Mouse (Mus musculus): ENCODE measurements around the gene Meiob.
A peak's percentile ranks its signal among the peaks of the same experiment; 100 is the strongest.

Meiob gene

DNA sequence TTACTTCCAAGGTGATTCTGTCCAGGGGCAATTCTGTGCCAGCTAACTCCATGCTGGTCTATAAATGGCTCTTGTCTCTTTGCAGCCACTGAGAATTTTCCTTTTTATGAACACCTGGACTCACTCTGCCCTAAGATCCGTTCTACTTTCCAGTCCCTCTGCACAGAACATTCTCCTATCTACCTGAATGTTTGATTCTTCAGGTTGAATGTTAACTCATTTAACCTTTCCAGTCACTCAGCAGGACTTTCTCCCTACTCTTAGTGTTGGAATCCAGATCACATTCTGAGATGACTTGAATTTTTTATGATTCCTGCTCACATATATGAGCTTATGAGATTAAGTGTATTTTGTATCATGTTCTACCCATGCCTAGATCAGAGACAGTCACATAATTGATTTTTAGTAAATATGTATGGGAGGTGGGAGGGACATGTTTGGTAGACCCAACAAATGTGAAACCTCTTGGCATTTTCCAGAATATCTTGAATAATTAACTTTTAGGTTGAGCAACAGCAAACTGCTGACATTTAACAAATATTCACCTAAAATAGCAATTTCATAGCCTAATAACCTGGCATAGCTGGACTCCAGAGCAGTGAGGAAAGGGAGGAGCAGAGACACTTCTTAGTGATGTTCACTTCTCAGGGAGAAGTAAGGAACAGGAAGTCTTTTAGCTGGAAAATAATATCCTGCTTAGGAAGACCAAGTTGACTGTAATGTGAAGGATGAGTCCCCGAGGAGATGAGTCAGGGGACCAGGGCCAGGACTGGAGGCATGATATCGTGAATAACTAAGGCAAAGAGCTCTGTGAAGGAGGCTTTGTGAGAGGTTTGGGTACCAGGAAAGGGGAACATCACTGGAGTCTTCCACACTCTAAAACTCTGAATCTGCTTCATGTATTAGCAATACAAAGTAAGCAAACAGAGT lies 17.5 kb downstream of the Meiob start:
- DNase-seq (ENCODE audit: low read depth) = no peak

- DNase-seq (ENCODE audit: low read depth) = no peak
Measured at GRCm38 (mm10) chr17:24839842-24840241, 35.8 kb downstream of the Meiob start, which contains the start of gene Hagh. Hagh (plus strand) TSS chr17:24840143.

- DNase-seq (ENCODE audit: low read depth) = no peak
Measured at GRCm38 (mm10) chr17:24840341-24840740, 36.3 kb downstream of the Meiob start.

- no peak for DNase-seq (ENCODE audit: low read depth)
Measured at GRCm38 (mm10) chr17:24841133-24841532, 37.0 kb downstream of the Meiob start.

- no peak for DNase-seq (ENCODE audit: low read depth)
Measured at GRCm38 (mm10) chr17:24842631-24843030, 38.5 kb downstream of the Meiob start.

- DNase-seq (ENCODE audit: low read depth) = no peak
Measured at GRCm38 (mm10) chr17:24844525-24844924, 40.4 kb downstream of the Meiob start.

- DNase-seq (ENCODE audit: low read depth) = no peak
Measured at GRCm38 (mm10) chr17:24847386-24847785, 43.3 kb downstream of the Meiob start.

GRCm38 (mm10) chr17:24848600-24849031 lies 44.5 kb downstream of the Meiob start:
- DNase-seq (ENCODE audit: low read depth) = peak; percentile 67

DNA sequence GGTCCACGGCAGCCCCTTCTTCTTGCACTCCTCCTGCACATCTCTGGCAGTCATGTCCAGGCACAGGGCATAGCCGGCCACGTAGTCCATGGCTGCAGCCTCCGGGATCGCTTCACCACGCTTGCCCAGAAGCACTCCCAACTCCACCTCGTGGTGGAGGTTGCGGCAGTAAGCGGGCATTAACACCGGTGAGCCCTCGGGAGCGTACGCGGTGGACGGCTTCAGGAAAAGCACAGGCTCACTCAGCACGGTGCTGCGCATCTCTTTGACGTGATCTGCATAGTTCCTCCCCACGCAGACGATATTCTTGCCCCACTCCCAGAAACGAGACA lies 45.6 kb downstream of the Meiob start:
- no peak for DNase-seq (ENCODE audit: low read depth)

- peak; percentile 97 for DNase-seq (ENCODE audit: low read depth)
Measured at GRCm38 (mm10) chr17:24850065-24850772, 46.1 kb downstream of the Meiob start, which contains the start of gene Fahd1. Fahd1 (minus strand) TSS chr17:24850364.

GRCm38 (mm10) chr17:24850773-24851127 lies 46.7 kb downstream of the Meiob start:
- no peak for DNase-seq (ENCODE audit: low read depth)

- DNase-seq (ENCODE audit: low read depth) = no peak
Measured at GRCm38 (mm10) chr17:24851381-24852125, 47.5 kb downstream of the Meiob start.

- no peak for DNase-seq (ENCODE audit: low read depth)
Measured at GRCm38 (mm10) chr17:24855838-24856464, 51.9 kb downstream of the Meiob start.

DNA sequence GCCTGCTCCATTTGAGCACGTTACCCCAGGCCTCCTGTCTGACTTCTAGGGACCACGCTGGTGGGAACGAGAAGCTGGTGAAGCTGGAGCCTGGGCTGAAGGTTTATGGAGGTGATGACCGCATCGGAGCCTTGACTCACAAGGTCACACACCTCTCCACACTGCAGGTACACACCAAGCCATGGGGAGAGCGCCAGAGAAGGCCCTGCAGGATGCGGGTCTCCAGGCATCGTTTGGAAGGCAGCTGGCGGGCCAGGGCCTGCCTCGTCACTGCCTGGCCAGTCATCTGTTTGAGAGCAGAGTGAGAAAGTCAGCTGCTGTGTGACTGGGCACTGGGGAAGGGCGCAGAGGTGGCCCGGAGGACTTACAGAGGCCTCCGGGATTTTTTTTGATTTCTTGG lies 52.5 kb downstream of the Meiob start:
- DNase-seq (ENCODE audit: low read depth) = no peak

DNA sequence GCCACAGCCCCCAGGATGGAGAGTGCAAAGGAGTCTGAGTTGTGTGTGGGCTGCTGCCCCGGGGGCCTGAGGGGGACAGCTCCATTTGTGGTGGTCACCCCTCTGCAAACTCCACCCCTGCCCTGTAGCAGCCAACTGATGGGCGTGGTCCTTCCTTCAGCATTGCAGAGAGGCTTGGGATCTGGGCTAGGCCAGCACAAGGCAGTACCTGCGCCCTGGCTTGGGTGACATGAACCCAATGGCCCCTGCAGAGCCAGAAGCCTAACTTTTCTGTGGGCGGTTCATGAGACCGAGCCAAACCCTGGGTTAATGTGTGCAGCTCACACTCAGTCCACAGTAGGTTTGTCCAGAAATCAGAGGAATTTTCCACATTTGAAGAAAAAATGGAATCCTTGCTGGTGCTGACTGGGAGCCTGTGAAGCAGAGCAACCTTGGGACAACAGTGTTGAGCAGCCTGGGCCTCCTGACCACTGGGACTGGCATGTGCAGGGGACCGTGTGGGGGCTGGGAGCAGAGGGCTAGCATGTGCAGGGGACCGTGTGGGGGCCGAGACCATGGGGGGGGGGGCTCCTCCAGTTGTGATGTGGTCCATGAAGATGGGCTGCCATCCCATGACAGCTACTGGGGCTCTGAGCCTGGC lies 53.9 kb downstream of the Meiob start:
- DNase-seq (ENCODE audit: low read depth) = no peak

- DNase-seq (ENCODE audit: low read depth) = peak; percentile 87
Measured at GRCm38 (mm10) chr17:24858967-24859366, 54.9 kb downstream of the Meiob start.

GRCm38 (mm10) chr17:24860076-24860475 lies 56.0 kb downstream of the Meiob start:
- no peak for DNase-seq (ENCODE audit: low read depth)

GRCm38 (mm10) chr17:24861785-24862184 lies 57.7 kb downstream of the Meiob start:
- no peak for DNase-seq (ENCODE audit: low read depth)

DNA sequence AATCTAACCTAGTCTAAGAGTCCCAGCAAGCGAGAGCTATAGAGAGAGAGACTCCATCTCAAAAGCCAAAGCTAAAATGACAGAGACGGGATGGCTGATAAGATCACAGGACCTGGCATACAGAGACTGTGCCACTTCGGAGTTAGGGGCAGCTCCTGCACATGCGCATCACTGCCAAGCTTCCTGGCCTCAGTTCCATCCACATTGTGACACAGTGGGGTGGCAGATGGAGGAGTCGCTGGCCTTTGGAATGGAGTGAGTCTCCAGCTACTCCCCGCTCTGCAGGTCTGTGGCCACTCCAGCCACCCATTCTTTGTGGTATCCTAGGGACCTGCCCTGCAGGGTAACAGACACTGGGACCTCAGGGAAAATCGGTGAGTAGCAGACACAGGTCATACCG lies 61.7 kb downstream of the Meiob start, which contains the start of gene Igfals:
TSS of gene Igfals (plus strand) at position 222 of the 400 bp plus-strand sequence.
- DNase-seq (ENCODE audit: low read depth) = no peak

DNA sequence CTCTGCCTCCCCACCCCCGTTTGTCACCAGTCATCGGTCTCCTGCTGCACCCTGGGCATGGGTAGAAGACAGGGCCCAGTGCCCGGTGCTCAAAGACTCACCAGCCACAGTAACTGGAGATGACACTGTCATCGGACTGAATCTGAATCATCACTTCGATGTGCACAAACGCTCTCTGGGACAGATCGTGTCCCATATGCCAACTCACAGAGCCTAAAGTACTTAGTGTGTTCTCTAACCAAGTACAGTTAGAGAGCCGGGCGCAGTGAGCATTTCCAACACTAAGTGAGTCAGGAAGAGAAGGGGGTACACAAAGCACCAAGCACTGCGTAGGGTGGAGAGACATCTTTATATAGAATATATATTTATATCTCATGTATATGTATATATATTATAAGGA lies 63.8 kb downstream of the Meiob start:
- DNase-seq (ENCODE audit: low read depth) = no peak

- DNase-seq (ENCODE audit: low read depth) = no peak
Measured at GRCm38 (mm10) chr17:24873695-24874404, 69.8 kb downstream of the Meiob start.

Data from c-Kit-positive CD71-positive TER-119-negative erythroid progenitor cells, embryonic 14.5 days (primary cell).